Mouse (Mus musculus) limb, embryonic 12.5 days (tissue): ENCODE data around the gene Zbtb32. TPM values are rescaled to one million over a fixed set of nuclear protein-coding genes. Genes with fewer than 3 reads are reported as not detected.
A peak's percentile ranks its signal among the peaks of the same experiment; 100 is the strongest.

Experiments
- ATAC-seq: fragments of 200-750 bp; cut with Nextera tagmentation; 2 replicates; pipeline ENCODE4 v1.8.0; 2017; ENCODE audit warnings: low read depth, moderate TSS enrichment; ENCODE audit not compliant: insufficient number of reproducible peaks, insufficient read depth, low FRiP score, low TSS enrichment
- H3K27ac ChIP-seq: fragments of 300-500 bp; sonication (generic); 2 replicates; pipeline ENCODE4 v1.5.1; 2016; ENCODE audit warnings: mild to moderate bottlenecking, moderate library complexity
- H3K27me3 ChIP-seq: fragments of 300-500 bp; sonication (generic); 2 replicates; pipeline ENCODE4 v1.6.1; 2016; ENCODE audit warnings: mild to moderate bottlenecking, moderate library complexity
- H3K36me3 ChIP-seq: fragments of 300-500 bp; sonication (generic); 2 replicates; pipeline ENCODE4 v1.6.1; 2016; ENCODE audit warnings: mild to moderate bottlenecking, moderate library complexity
- H3K4me1 ChIP-seq: fragments of 300-500 bp; sonication (generic); replicated peaks from 2 replicates; pipeline ENCODE4 v1.6.1; 2016
- H3K4me2 ChIP-seq: fragments of 300-500 bp; sonication (generic); 2 replicates; pipeline ENCODE4 v1.6.1; 2016; ENCODE audit warnings: mild to moderate bottlenecking, moderate library complexity
- H3K4me3 ChIP-seq: fragments of 300-500 bp; sonication (generic); replicated peaks from 2 replicates; pipeline ENCODE4 v1.5.1; 2016; ENCODE audit warnings: mild to moderate bottlenecking
- H3K9ac ChIP-seq: fragments of 300-500 bp; sonication (generic); replicated peaks from 2 replicates; pipeline ENCODE4 v1.6.1; 2016; ENCODE audit warnings: mild to moderate bottlenecking, moderate library complexity
- H3K9me3 ChIP-seq: fragments of 300-500 bp; sonication (generic); 2 replicates; pipeline ENCODE4 v1.6.1; 2016; ENCODE audit warnings: mild to moderate bottlenecking, moderate library complexity
- WGBS: fragments of 180-500 bp; shearing (Covaris S2); methylation state at CpG from one replicate; pipeline ENCODE4 v1.1.7; 2016; 5-methylcytosine and 5-hydroxymethylcytosine counted together
- polyA plus RNA-seq: library from polyadenylated mRNA; unstranded; fragments of >200 nt; fragmentation: Nextera tagmentation; extraction: Ambion mirVana; gene quantifications from 2 replicates; pipeline ENCODE4 v1.2.1, GENCODE M21; 2016

Gene Zbtb32
- polyA plus RNA-seq = 0.25 and 0.38 TPM in 2 replicates

GRCm38 (mm10) chr7:30598786-30599185 is at the start of gene Zbtb32:
TSS of gene Zbtb32 (minus strand) at chr7:30598909.
- Histone ChIP-seq H3K4me1 (no peaks in the 10 kb centered on the region), H3K4me2 (no peak within 1 kb of the TSS), H3K27ac (no peak within 1 kb of the TSS), H3K9me3 (0 out of 2 replicates have a peak, but pooled peaks cover 4% of the 10 kb centered on the region), H3K9ac (no peak within 1 kb of the TSS), H3K4me3 (no peak within 1 kb of the TSS), H3K27me3 (peaks cover 5% of the 10 kb centered on the region), H3K36me3 (no peaks in the 10 kb centered on the region)
- WGBS = 92% methylated on average over 12 of the region's 12 CpGs
- no peak for ATAC-seq

GRCm38 (mm10) chr7:30639083-30639482 is 40.4 kb upstream of the Zbtb32 start:
- Histone ChIP-seq H3K27me3 (peaks cover 24% of the 10 kb centered on the region), H3K9ac (0 out of 2 replicates have a peak overlapping the region, but pooled peaks have one; percentile 13), H3K4me2 (no peak overlapping the region), H3K27ac (no peak overlapping the region), H3K4me1 (peaks cover 24% of the 10 kb centered on the region), H3K36me3 (peaks cover 42% of the 10 kb centered on the region), H3K4me3 (no peak overlapping the region), H3K9me3 (no peaks in the 10 kb centered on the region)
- WGBS = 14% methylated on average over 4 of the region's 4 CpGs
- ATAC-seq = no peak

GRCm38 (mm10) chr7:30636395-30636794 is 37.7 kb upstream of the Zbtb32 start:
- no peak overlapping the region for H3K27ac ChIP-seq
- WGBS = 23% methylated on average over 11 of the region's 11 CpGs

GRCm38 (mm10) chr7:30635752-30636151 is 37.0 kb upstream of the Zbtb32 start, which contains the start of gene Etv2:
TSS of gene Etv2 (minus strand) at chr7:30635852.
- H3K27ac ChIP-seq = no peak within 1 kb of the TSS
- H3K9ac ChIP-seq = 0 out of 2 replicates have a peak within 1 kb of the TSS, but pooled peaks have one; percentile 31
- peaks cover 9% of the 10 kb centered on the region for H3K36me3 ChIP-seq
- 5% methylated on average over 5 of the region's 5 CpGs for WGBS
- H3K4me1 ChIP-seq = peaks cover 24% of the 10 kb centered on the region
- peak within 1 kb of the TSS; percentile 29 for H3K4me3 ChIP-seq
- peak within 1 kb of the TSS; percentile 45 for H3K4me2 ChIP-seq
- ATAC-seq = no peak
- peaks cover 54% of the 10 kb centered on the region for H3K27me3 ChIP-seq
- H3K9me3 ChIP-seq = no peaks in the 10 kb centered on the region

More at GRCm38 (mm10) chr7:30636395-30636794, 37.7 kb upstream of the Zbtb32 start:
- peak overlapping the region; percentile 35 for H3K4me2 ChIP-seq
- peaks cover 49% of the 10 kb centered on the region for H3K27me3 ChIP-seq
- no peaks in the 10 kb centered on the region for H3K9me3 ChIP-seq
- peaks cover 15% of the 10 kb centered on the region for H3K36me3 ChIP-seq
- ATAC-seq = no peak
- H3K9ac ChIP-seq = no peak overlapping the region
- H3K4me3 ChIP-seq = 0 out of 2 replicates have a peak overlapping the region, but pooled peaks have one; percentile 3
- peaks cover 24% of the 10 kb centered on the region for H3K4me1 ChIP-seq

- H3K27ac ChIP-seq = no peak overlapping the region
- H3K9ac ChIP-seq = 0 out of 2 replicates have a peak overlapping the region, but pooled peaks have one; percentile 31
- peak overlapping the region; percentile 45 for H3K4me2 ChIP-seq
- H3K27me3 ChIP-seq = peaks cover 64% of the 10 kb centered on the region
- H3K4me3 ChIP-seq = peak overlapping the region; percentile 29
- peak; percentile 66 for ATAC-seq
- no peaks in the 10 kb centered on the region for H3K36me3 ChIP-seq
- H3K4me1 ChIP-seq = peaks cover 24% of the 10 kb centered on the region
- 1% methylated on average over 20 of the region's 20 CpGs for WGBS
- no peaks in the 10 kb centered on the region for H3K9me3 ChIP-seq
Observed at GRCm38 (mm10) chr7:30634621-30635020, 35.9 kb upstream of the Zbtb32 start.

GRCm38 (mm10) chr7:30633762-30634412 is 35.2 kb upstream of the Zbtb32 start:
- Histone ChIP-seq H3K9ac (no peak overlapping the region; the same call in 1 of the 2 replicates), H3K9me3 (no peaks in the 10 kb centered on the region), H3K27me3 (peaks cover 64% of the 10 kb centered on the region), H3K4me2 (peak overlapping the region; percentile 45), H3K36me3 (no peaks in the 10 kb centered on the region), H3K4me3 (peak overlapping the region; percentile 29), H3K27ac (no peak overlapping the region), H3K4me1 (peaks cover 16% of the 10 kb centered on the region)
- ATAC-seq = no peak
- 4% methylated on average over 27 of the region's 27 CpGs for WGBS

GRCm38 (mm10) chr7:30629013-30629412 is 30.3 kb upstream of the Zbtb32 start:
- H3K4me2 ChIP-seq = no peak overlapping the region
- H3K9me3 ChIP-seq = no peaks in the 10 kb centered on the region
- no peak overlapping the region for H3K9ac ChIP-seq
- ATAC-seq = no peak
- H3K27me3 ChIP-seq = peaks cover 40% of the 10 kb centered on the region
- peaks cover 10% of the 10 kb centered on the region for H3K4me1 ChIP-seq
- H3K4me3 ChIP-seq = no peak overlapping the region
- H3K27ac ChIP-seq = no peak overlapping the region
- peaks cover 5% of the 10 kb centered on the region; the same call in 1 of the 2 replicates for H3K36me3 ChIP-seq

- Histone ChIP-seq H3K27ac (no peak overlapping the region), H3K27me3 (peaks cover 17% of the 10 kb centered on the region), H3K36me3 (peaks cover 29% of the 10 kb centered on the region), H3K4me1 (peaks cover 10% of the 10 kb centered on the region), H3K4me3 (no peak overlapping the region), H3K9me3 (no peaks in the 10 kb centered on the region), H3K9ac (no peak overlapping the region), H3K4me2 (no peak overlapping the region)
- WGBS = 87% methylated on average over 5 of the region's 5 CpGs
- no peak for ATAC-seq
Observed at GRCm38 (mm10) chr7:30626647-30627046, 27.9 kb upstream of the Zbtb32 start.

GRCm38 (mm10) chr7:30625530-30626384 is 27.0 kb upstream of the Zbtb32 start, which contains the start of gene Cox6b1:
TSS of gene Cox6b1 (minus strand) at chr7:30626151.
- H3K27ac ChIP-seq = no peak within 1 kb of the TSS
- WGBS = 2% methylated on average over 44 of the region's 44 CpGs

GRCm38 (mm10) chr7:30619202-30619601 is 20.5 kb upstream of the Zbtb32 start:
- Histone ChIP-seq H3K27ac (no peak overlapping the region), H3K36me3 (peaks cover 86% of the 10 kb centered on the region), H3K4me1 (no peaks in the 10 kb centered on the region), H3K9ac (no peak overlapping the region), H3K4me3 (no peak overlapping the region), H3K9me3 (0 out of 2 replicates have a peak, but pooled peaks cover 4% of the 10 kb centered on the region), H3K4me2 (no peak overlapping the region), H3K27me3 (no peaks in the 10 kb centered on the region)
- no peak for ATAC-seq
- WGBS = 88% methylated on average over 3 of the region's 3 CpGs

More at GRCm38 (mm10) chr7:30625530-30626384, 27.0 kb upstream of the Zbtb32 start, which contains the start of gene Cox6b1:
- ATAC-seq = peak; percentile 90
- H3K9ac ChIP-seq = peak within 1 kb of the TSS; percentile 82
- H3K4me2 ChIP-seq = peak within 1 kb of the TSS; percentile 95
- H3K36me3 ChIP-seq = peaks cover 36% of the 10 kb centered on the region
- peaks cover 10% of the 10 kb centered on the region; the same call in 1 of the 2 replicates for H3K27me3 ChIP-seq
- H3K9me3 ChIP-seq = no peaks in the 10 kb centered on the region
- H3K4me1 ChIP-seq = peaks cover 10% of the 10 kb centered on the region
- H3K4me3 ChIP-seq = peak within 1 kb of the TSS; percentile 79

GRCm38 (mm10) chr7:30618658-30619057 is 19.9 kb upstream of the Zbtb32 start:
- no peak for ATAC-seq
- 99% methylated on average over 9 of the region's 9 CpGs for WGBS
- Histone ChIP-seq H3K9ac (no peak overlapping the region), H3K36me3 (peaks cover 80% of the 10 kb centered on the region), H3K4me2 (no peak overlapping the region), H3K27ac (no peak overlapping the region), H3K4me3 (no peak overlapping the region), H3K9me3 (0 out of 2 replicates have a peak, but pooled peaks cover 4% of the 10 kb centered on the region), H3K4me1 (no peaks in the 10 kb centered on the region), H3K27me3 (no peaks in the 10 kb centered on the region)
